Mouse (Mus musculus): ENCODE data around the gene Pmvk.

Gene Pmvk

DNA sequence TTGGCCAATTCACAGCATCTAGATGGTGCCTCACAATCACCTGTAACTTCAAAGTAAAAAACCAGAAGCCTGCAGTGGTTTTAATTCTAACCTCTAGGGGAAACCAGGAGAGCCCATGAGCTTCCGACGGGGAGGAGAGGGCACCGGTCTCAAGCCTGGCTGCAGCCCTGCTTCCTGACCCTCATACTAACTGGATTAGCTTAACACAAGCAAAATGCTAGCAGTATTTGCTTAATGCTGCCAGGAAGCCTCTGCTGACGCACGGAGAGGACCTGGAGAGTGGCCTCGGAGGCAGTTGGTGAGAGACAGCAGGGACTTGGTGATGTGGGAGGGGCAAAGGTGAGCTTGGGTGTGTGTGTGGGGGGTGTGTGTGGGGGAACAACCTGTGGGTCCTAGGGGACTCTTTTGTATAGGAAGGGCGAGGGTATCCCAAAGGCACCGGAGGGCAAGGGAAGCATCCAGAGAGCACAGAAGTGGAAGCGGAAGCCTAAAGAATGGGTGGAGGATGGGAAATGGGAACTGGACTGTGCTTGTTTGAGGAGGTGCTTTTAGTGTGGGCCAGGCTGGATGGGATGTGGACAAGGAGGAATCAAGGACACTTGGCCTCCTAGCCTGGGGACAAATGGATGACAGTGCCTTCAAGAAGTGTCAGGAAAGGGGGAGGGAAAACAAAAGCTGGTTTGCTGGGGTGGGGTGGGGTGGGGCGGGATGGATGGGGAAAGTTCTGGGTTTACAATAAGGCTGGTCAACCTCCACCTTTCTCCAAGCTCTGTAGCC is at the start of gene Pmvk:
Gene Pmvk (plus strand): TSS at position 141 of the 777 bp plus-strand sequence.
- CTCF ChIA-PET, result interaction anchor here (0.5 to 4.8 kb wide), 38 partner anchors 8 to 347 kb away, joined by 3 to 81 read pairs (median 4); partner anchors contain the start of genes Pygo2 (in 2 of the 4), Adam15 (in 1 of the 4), Cks1b (in 1 of the 4) and Shc1 (in 1 of the 4)
- POLR2A ChIA-PET, result interaction anchor here in 3 of 4 experiments (0.5 to 6.1 kb wide), 42 partner anchors 9 to 833 kb away, joined by 3 to 40 read pairs (median 4); partner anchors contain the start of genes Pbxip1 (in 3 of the 3), Cks1b (in 2 of the 3), Shc1 (in 2 of the 3) and Clk2 (in 1 of the 3)

DNA sequence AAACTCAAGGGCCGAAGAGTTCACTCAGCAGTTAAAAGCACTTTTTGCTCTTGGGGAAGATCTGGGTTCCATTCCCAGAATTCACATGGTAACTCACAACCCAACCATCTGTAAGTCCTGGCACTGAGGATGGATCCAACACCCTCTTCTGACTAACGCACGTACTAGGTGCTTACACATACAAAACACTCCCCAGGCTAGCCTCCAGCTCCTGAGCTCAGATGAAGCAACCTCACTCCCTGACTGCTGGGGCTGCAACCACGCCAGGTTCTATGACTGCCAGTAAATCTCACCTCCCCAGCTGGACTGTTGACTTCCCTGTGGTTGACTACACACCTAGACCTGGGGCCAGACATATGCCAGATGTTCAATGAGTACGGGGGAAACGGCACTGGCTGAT is 47.5 kb upstream of the Pmvk start:
- CTCF ChIA-PET, result interaction anchor here (0.7 to 3.0 kb wide), 7 partner anchors 10 to 74 kb away, joined by 3 to 28 read pairs (median 4); partner anchors contain the start of genes Cks1b (in 1 of the 4) and Shc1 (in 1 of the 4)

DNA sequence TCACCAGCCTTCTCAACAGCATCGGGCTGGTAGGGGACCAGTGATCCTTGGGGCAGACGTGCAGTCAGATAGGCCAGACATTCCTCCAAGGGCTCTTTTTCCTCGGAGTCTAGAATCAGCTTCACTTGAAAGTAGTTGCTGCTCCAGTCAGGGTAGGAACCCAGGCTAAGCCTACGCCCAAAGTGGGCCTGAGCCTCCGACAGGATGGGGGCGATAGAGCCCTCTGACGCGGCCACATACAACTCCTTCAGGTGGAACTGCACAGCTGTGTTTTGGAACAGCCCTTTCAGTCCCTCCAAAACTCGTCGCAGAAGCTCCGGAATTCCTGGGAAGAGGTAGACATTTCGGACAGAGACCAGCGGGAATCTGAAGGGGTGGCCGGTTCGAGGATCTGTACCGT is 45.9 kb upstream of the Pmvk start:
- ChIA-PET POLR2A (interaction anchor here (0.8 to 5.6 kb wide), 25 partner anchors 9 to 59 kb away, joined by 3 to 65 read pairs (median 5); partner anchors contain the start of genes Cks1b (in 3 of the 4), Shc1 (in 3 of the 4), Adam15 (in 1 of the 4) and Pbxip1 (in 1 of the 4)), CTCF (interaction anchor here (0.5 to 3.0 kb wide), 17 partner anchors 9 to 716 kb away, joined by 3 to 28 read pairs (median 5); partner anchors contain the start of genes Cks1b (in 3 of the 4) and Shc1 (in 3 of the 4))

More for the DNA sequence above, 47.5 kb upstream of the Pmvk start:
- POLR2A ChIA-PET, result interaction anchor here (0.5 to 5.6 kb wide), 14 partner anchors 10 to 1527 kb away, joined by 3 to 65 read pairs (median 7); partner anchors contain the start of genes Cks1b (in 2 of the 4), Shc1 (in 2 of the 4), Fdps (in 1 of the 4) and Muc1 (in 1 of the 4)

DNA sequence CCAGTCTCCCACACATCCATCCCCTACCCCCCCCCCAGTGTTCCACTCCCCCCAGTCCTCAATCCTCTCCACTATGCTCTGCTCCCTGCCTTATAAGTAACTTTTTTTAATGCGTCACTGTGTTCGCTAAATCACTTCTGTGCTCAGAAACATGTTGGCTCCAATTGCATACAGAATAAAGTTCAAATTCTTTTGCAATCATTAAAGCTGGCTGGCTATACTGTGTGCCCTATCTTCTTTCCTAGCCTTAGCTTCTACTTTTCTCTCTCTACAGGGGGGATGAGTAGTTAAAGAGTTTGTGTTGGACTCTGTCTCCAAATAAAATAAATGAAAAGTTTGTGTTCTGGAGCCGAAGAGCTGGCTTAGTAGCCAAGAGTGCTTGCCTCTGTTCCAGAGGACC is 44.6 kb upstream of the Pmvk start:
- POLR2A ChIA-PET, result interaction anchor here in 3 of 4 experiments (0.9 to 5.6 kb wide), 14 partner anchors 8 to 179 kb away, joined by 3 to 65 read pairs (median 8); partner anchors contain the start of genes Cks1b (in 3 of the 3), Shc1 (in 3 of the 3), Pbxip1 (in 1 of the 3) and Pygo2 (in 1 of the 3)
- CTCF ChIA-PET, result interaction anchor here in 3 of 4 experiments (1.1 to 3.0 kb wide), 4 partner anchors 8 to 16 kb away, joined by 3 to 28 read pairs (median 8); partner anchors contain the start of genes Cks1b (in 1 of the 3) and Shc1 (in 1 of the 3)

DNA sequence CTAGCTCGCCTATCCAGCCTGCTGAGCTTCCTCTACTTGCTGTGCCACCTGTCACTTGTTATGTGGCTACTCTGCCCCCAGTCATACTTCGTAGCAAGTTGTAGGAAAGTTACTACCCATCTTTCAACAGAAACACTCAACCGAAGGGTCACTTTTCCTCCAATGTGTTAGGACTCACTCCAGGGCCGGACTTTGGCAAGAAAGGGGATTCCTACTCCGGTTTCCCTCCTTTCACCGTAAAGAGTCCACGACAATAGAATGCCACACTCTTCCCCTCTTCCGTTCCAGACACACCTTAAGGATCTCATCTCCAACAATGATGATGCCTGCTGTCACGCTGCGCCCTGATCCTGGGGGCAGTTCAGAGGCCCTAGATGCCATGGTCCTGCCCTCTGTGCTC is 43.5 kb upstream of the Pmvk start:
- CTCF ChIA-PET, result no interaction called here
- POLR2A ChIA-PET, result interaction anchor here in 2 of 4 experiments (1.3 to 5.3 kb wide), 4 partner anchors 12 to 38 kb away, joined by 6 to 46 read pairs (median 18); partner anchors contain the start of gene Zbtb7b (in 1 of the 2)

DNA sequence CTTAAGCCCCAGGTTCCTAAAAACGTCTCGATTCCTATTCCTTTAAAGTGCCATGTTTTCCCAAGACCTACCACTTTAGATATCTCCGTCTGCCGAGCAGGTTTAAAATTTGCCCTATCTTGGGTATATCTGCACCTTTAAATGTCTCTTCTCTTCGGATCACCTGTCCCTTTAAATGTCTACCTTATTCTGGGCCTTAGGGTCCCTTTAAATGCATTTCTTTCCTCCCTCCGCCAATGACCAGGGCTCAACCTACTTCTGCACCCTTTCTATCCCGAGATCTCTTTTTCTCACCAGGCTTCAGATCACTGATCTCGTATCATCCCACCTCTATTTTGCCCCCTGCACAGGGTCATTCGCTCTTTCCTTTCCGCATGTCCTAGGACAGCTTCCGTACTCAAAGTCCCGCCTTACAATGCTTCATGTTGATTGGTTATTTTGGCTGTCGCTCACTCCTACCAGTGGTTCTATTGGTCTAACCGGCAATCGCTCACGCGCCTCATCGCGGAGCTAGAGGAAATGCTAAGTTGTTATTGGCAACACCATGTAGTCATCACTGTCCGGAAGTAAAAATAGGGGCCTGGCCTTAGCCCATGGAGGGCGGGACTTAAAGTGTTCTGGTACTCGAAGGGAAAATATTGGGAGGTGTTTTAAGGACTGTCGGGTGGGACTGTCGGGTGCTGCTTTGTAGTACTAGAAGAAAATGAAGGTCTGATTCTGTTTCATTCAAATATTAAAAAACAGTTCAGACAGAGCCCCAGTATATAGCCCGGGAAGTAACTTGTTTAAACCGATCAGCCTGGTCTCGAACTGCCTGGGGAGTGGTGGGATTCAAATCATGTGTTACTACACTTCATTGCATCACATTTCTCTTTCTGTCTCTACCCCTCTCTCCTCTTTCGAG is 42.6 kb upstream of the Pmvk start, which contains the start of gene Flad1:
Gene Flad1 (minus strand): TSS at position 381 of the 904 bp plus-strand sequence.
- ChIA-PET CTCF (interaction anchor here in 3 of 4 experiments (0.6 to 2.1 kb wide), 17 partner anchors 9 to 169 kb away, joined by 3 to 11 read pairs (median 4); partner anchors contain the start of genes Adam15 (in 1 of the 3), Lenep (in 1 of the 3) and Pygo2 (in 1 of the 3)), POLR2A (interaction anchor here (0.5 to 2.5 kb wide), 50 partner anchors 9 to 836 kb away, joined by 3 to 30 read pairs (median 4); partner anchors contain the start of genes Pygo2 (in 3 of the 4), Adam15 (in 2 of the 4), Efna4 (in 1 of the 4) and Lenep (in 1 of the 4))

DNA sequence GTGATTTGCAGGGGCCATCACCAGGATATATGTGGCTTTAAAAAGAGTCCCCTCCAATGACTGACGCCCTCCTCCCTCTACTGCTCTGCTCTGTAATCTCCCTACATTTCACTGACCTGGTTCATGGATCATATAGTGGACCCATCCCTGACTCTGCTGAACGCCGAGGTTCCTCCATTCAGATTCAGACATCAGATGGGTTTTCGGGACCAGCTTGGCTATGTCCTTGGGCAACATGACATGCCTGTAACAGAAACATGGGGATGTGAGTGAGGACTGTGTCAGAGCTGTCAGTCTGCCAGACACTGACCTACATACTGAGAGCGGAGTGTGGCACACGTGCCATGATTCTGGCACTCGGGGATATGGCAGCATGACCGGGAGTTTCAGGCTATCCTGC is 38.2 kb upstream of the Pmvk start:
- ChIA-PET CTCF (no interaction called here), POLR2A (interaction anchor here in 2 of 4 experiments (3.4 to 12.6 kb wide), 5 partner anchors 8 to 34 kb away, joined by 31 to 192 read pairs (median 65); partner anchors contain the start of genes Zbtb7b (in 2 of the 2) and Lenep (in 1 of the 2))

DNA sequence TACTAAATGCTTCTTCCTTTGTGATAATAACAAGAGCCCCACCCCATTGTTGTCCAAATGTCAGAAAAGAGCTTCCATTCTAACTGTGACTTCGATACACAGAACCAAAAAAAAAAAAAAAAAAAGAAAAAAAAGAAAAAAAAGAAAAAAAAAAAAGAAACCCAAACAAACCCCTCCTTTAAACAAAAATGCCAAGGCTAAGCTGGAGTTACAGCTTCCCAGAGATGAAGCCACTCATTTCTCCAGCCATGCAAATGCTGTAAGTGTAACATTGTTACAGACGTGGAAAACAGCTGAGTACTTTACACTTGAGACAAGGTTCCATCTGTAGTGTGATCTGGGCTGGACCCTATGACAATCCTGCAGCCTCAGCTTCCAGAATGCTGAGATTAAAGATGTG is 37.2 kb upstream of the Pmvk start:
- CTCF ChIA-PET, result interaction anchor here (0.6 to 2.8 kb wide), 11 partner anchors 8 to 278 kb away, joined by 3 to 26 read pairs (median 9); no protein-coding TSS in a partner anchor
- POLR2A ChIA-PET, result interaction anchor here (0.5 to 12.6 kb wide), 44 partner anchors 9 to 660 kb away, joined by 3 to 192 read pairs (median 8); partner anchors contain the start of genes Pbxip1 (in 3 of the 4), Zbtb7b (in 3 of the 4), Lenep (in 2 of the 4) and Pmvk (in 2 of the 4)

DNA sequence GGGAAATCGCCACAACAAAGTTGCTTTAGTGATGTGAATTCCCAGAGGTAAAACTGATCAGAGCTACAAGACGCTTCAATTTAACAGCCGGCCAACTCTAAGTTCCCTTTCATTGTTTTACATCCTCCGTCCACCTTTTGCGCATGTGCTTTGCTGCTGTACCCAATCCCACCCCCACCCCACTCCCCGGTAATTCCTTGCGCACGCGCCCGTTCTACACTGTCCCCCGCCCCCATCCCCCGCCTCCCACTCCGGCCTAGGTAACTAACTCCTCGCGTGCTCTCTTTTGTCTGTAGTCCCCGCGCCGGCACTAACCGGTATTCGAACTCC is 36.5 kb upstream of the Pmvk start:
- CTCF ChIA-PET, result interaction anchor here (0.8 to 2.8 kb wide), 15 partner anchors 9 to 172 kb away, joined by 3 to 26 read pairs (median 4); partner anchors contain the start of genes Krtcap2 (in 1 of the 4), Pmvk (in 1 of the 4), Trim46 (in 1 of the 4) and Zbtb7b (in 1 of the 4)
- POLR2A ChIA-PET, result interaction anchor here (0.5 to 12.6 kb wide), 62 partner anchors 9 to 840 kb away, joined by 3 to 192 read pairs (median 6); partner anchors contain the start of genes Zbtb7b (in 3 of the 4), Efna3 (in 2 of the 4), Lenep (in 2 of the 4) and Pbxip1 (in 2 of the 4)

DNA sequence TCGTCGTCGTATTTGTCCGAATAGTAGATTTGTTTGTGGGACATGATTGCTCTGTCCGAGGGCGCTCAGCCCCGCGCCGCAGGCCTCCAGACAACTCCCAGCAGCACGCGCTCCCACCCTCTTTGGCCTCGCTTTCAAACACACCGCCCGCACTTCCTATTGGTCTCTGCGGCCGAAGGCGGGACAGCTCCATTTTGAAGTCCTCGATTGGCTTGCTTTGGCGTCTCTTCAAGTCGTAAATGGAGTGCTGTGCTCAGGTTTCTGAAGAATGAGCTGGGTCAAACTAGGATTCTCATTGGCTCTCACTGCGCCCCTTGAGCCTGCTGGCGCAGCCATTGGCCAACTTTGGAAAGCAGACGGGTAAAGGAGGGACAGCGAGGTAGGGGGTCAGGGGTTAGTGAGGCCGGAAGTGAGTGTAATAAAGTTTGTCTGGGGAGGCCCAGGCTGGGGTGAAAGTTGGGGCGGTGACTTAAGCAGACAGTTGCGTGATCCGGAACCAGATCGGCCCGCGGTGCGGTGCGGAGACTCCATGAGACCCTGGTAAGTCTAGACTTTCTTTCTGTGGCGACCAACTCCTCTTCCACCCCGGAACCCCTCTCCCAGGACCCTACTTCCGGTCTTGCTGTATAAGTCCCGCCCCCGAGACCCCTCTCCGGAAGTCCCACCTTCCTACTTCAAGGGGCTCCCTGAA is 36.0 kb upstream of the Pmvk start, which contains the start of the genes Cks1b and Shc1:
Gene Cks1b (minus strand): TSS at position 214 of the 691 bp plus-strand sequence.
Gene Shc1 (plus strand): TSS at position 274 of the 691 bp plus-strand sequence.
- POLR2A ChIA-PET, result interaction anchor here in 3 of 4 experiments (0.5 to 12.6 kb wide), 63 partner anchors 9 to 1095 kb away, joined by 3 to 192 read pairs (median 5); partner anchors contain the start of genes Zbtb7b (in 3 of the 3), Efna3 (in 2 of the 3), Lenep (in 2 of the 3) and Pbxip1 (in 2 of the 3)
- CTCF ChIA-PET, result interaction anchor here (0.5 to 2.8 kb wide), 20 partner anchors 10 to 173 kb away, joined by 3 to 26 read pairs (median 4); partner anchors contain the start of genes Krtcap2 (in 1 of the 4), Pbxip1 (in 1 of the 4), Pmvk (in 1 of the 4) and Trim46 (in 1 of the 4)

DNA sequence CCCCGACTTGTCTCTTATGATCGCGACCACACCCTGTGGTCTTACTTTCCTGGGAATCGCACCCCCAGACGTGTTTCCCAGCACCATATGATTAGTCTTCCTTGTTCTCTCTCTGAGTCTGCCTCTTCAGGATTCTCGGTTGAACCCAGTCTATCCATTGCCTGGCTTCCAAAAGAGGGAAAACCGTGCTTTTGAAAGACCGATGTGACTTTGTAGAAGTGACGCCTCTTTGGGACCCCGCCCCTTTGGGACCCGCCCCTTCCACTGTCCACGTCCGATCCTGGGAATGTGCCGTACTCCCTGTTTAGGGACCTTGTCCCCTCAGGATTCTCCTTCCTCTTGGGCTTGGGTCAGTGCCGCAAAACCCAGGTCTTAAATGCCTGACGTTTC is 35.5 kb upstream of the Pmvk start:
- ChIA-PET CTCF (interaction anchor here (0.5 to 2.8 kb wide), 16 partner anchors 10 to 173 kb away, joined by 3 to 26 read pairs (median 4); partner anchors contain the start of genes Krtcap2 (in 1 of the 4), Pbxip1 (in 1 of the 4), Pmvk (in 1 of the 4) and Trim46 (in 1 of the 4)), POLR2A (interaction anchor here in 3 of 4 experiments (0.7 to 12.6 kb wide), 56 partner anchors 9 to 1094 kb away, joined by 3 to 192 read pairs (median 6); partner anchors contain the start of genes Zbtb7b (in 3 of the 3), Efna3 (in 2 of the 3), Lenep (in 2 of the 3) and Pbxip1 (in 2 of the 3))

DNA sequence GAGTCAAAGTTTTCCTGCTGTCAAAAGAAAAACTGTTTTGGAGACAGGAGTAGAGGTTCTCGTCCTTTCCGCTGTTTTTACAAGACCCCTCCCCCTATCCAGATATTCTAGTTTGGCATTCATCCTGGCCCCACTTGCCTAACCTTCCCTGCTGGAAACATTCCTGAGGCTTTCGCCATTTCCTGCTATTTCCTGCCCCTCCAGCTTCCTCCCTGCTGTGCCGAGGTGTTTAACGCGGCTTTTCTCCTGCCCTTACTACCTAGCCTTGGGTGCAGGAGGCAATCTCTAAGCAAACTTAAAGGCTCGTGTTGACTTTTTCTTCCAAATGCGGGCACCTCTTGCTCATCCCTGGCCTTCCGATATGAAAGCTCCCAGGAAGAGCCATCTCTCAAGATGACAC is 34.8 kb upstream of the Pmvk start:
- CTCF ChIA-PET, result interaction anchor here (0.5 to 2.8 kb wide), 6 partner anchors 23 to 353 kb away, joined by 3 to 17 read pairs (median 8); partner anchors contain the start of gene Zbtb7b (in 1 of the 4)

DNA sequence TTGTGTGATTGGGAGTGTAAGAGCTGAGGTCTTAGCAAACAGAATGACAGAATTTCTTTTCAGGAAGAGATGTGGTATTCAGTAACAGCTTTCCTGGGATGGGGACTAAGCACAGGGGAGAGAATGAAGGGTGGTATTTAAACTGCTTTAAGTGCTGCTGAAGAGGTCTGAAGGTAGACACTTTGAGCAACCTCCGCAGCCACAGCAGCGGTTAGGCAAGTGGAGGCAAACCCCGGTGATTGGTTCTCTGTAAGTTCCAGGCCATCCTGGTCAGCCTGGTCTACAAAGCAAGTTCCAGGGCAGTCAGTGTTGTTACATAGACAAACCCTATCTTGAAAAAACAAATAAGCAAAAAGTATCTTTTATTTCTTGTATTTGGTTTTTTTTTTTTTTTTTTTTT is 34.4 kb upstream of the Pmvk start:
- POLR2A ChIA-PET, result interaction anchor here (0.8 to 12.6 kb wide), 34 partner anchors 8 to 271 kb away, joined by 3 to 192 read pairs (median 8); partner anchors contain the start of genes Pygo2 (in 3 of the 4), Flad1 (in 2 of the 4), Lenep (in 2 of the 4) and Pbxip1 (in 2 of the 4)
- CTCF ChIA-PET, result interaction anchor here in 2 of 4 experiments (0.6 to 2.3 kb wide), 4 partner anchors 23 to 366 kb away, joined by 3 to 12 read pairs (median 6); partner anchors contain the start of gene Zbtb7b (in 1 of the 2)

More for the DNA sequence above, 34.8 kb upstream of the Pmvk start:
- POLR2A ChIA-PET, result interaction anchor here (0.6 to 12.6 kb wide), 35 partner anchors 7 to 579 kb away, joined by 3 to 192 read pairs (median 8); partner anchors contain the start of genes Pygo2 (in 3 of the 4), Zbtb7b (in 3 of the 4), Lenep (in 2 of the 4) and Pbxip1 (in 2 of the 4)

DNA sequence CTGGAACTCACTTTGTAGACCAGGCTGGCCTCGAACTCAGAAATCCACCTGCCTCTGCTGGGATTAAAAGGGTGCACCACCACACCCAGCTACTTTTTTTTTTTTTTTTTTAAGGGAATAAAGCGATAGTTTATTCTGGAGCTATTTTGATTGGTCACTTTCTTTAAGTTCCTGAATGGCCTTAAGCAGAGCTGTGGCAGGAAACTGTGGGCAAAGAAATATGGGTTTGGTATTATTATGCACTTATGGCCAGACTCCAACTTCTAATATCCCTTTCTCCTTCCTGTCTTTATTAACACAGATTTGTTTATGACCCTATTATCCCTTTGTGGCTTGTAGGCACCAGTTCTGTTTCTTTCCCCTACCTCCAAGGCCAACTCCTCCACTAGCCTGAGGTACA is 33.9 kb upstream of the Pmvk start:
- ChIA-PET POLR2A (interaction anchor here (0.7 to 12.6 kb wide), 44 partner anchors 8 to 827 kb away, joined by 3 to 192 read pairs (median 7); partner anchors contain the start of genes Flad1 (in 3 of the 4), Pygo2 (in 3 of the 4), Lenep (in 2 of the 4) and Pbxip1 (in 2 of the 4)), CTCF (interaction anchor here in 3 of 4 experiments (0.6 to 3.5 kb wide), 15 partner anchors 9 to 366 kb away, joined by 3 to 20 read pairs (median 5); partner anchors contain the start of genes Flad1 (in 1 of the 3), Pbxip1 (in 1 of the 3), Pmvk (in 1 of the 3) and Pygo2 (in 1 of the 3))
